Mouse (Mus musculus) liver, postnatal 0 days (tissue): Measurements from ENCODE around the gene Usp1. TPM values are rescaled to one million over a fixed set of nuclear protein-coding genes. Genes with fewer than 3 reads are reported as not detected.

Experiments used
- ATAC-seq: fragments of 200-750 bp; cut with Nextera tagmentation; 2 replicates; pipeline ENCODE4 v1.8.0; 2017; ENCODE audit warnings: mild to moderate bottlenecking, moderate library complexity
- DNase-seq: peaks from one replicate; pipeline ENCODE4 v3.0.0-alpha.2; 2016
- H3K27ac ChIP-seq: fragments of 300-500 bp; sonication (generic); 2 replicates; pipeline ENCODE4 v1.5.1; 2014; ENCODE audit warnings: antibody characterized with exemption, moderate library complexity, mild to moderate bottlenecking, low read depth
- H3K27me3 ChIP-seq: fragments of 300-500 bp; sonication (generic); 2 replicates; pipeline ENCODE4 v1.6.1; 2014; ENCODE audit warnings: low read length, control low read depth, mixed read lengths; ENCODE audit not compliant: insufficient read depth
- H3K36me3 ChIP-seq: fragments of 300-500 bp; sonication (generic); replicated peaks from 2 replicates; pipeline ENCODE4 v1.6.1; 2014; ENCODE audit warnings: mild to moderate bottlenecking, control low read depth, low read length, moderate library complexity, mixed read lengths; ENCODE audit not compliant: insufficient read depth
- H3K4me1 ChIP-seq: fragments of 300-500 bp; sonication (generic); 2 replicates; pipeline ENCODE4 v1.6.1; 2014; ENCODE audit warnings: antibody characterized with exemption, mild to moderate bottlenecking, control low read depth; ENCODE audit not compliant: insufficient read depth
- H3K4me2 ChIP-seq: fragments of 300-500 bp; sonication (generic); 2 replicates; pipeline ENCODE4 v1.6.1; 2014; ENCODE audit warnings: low read depth, mild to moderate bottlenecking, low read length, moderate library complexity, mixed read lengths
- H3K4me3 ChIP-seq: fragments of 300-500 bp; sonication (generic); 2 replicates; pipeline ENCODE4 v1.5.1; 2014; ENCODE audit warnings: low read depth, low read length
- H3K9ac ChIP-seq: fragments of 300-500 bp; sonication (generic); replicated peaks from 2 replicates; pipeline ENCODE4 v1.6.1; 2014; ENCODE audit warnings: mild to moderate bottlenecking, moderate library complexity
- H3K9me3 ChIP-seq: fragments of 300-500 bp; sonication (generic); 2 replicates; pipeline ENCODE4 v1.6.1; 2016; ENCODE audit warnings: mild to moderate bottlenecking, control low read depth, low read length, mixed read lengths
- CTCF ChIP-seq: sonication (generic); IDR thresholded peaks from 2 replicates; pipeline ENCODE4 v1.5.1; 2016; ENCODE audit warnings: antibody characterized with exemption, low read depth
- EP300 ChIP-seq: IDR thresholded peaks from 2 replicates; pipeline ENCODE4 v1.6.1; 2016; ENCODE audit warnings: antibody characterized with exemption, low read depth, mild to moderate bottlenecking
- WGBS: fragments of 180-500 bp; shearing (Covaris S2); extraction: QIAGEN DNeasy Blood & Tissue Kit; methylation state at CpG from one replicate; pipeline ENCODE4 v1.1.7; 2014; ENCODE audit not compliant: insufficient replicate concordance; 5-methylcytosine and 5-hydroxymethylcytosine counted together
- polyA plus RNA-seq: library from polyadenylated mRNA; unstranded; fragments of >200 nt; fragmentation: Nextera tagmentation; extraction: Ambion mirVana; gene quantifications from 2 replicates; pipeline ENCODE4 v1.2.1, GENCODE M21; 2015

Gene Usp1
- polyA plus RNA-seq, 1 experiment from 2014 or later = 39.3 TPM

DNA sequence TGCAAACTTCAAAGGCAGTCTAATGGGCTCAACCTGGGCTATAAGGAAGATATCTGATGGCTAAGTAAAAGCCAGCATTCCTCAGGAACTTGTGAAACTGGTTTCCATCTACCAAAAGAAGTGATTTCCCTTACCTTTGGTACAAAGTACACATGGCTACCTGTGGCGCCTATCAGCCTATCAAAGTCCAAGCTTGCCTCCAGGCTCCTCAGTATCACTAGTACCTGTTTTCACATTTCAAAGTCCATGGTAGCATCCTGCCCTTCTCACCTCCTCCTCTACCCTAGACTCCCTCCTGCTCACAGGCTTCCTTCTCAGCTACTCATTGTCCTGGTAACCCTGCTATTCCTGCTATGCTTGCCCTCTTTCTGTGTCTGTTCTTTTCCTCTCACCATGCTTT lies 5.4 kb upstream of the Usp1 start:
- no peak for TF ChIP-seq CTCF
- TF ChIP-seq EP300 = no peak
- 83% methylated on average over 1 of the region's 1 CpGs for WGBS
- H3K4me3 ChIP-seq = no peak overlapping the region
- H3K4me2 ChIP-seq = no peak overlapping the region
- no peak for DNase-seq
- ATAC-seq = no peak
- no peaks in the 10 kb centered on the region for H3K27me3 ChIP-seq
- H3K9ac ChIP-seq = no peak overlapping the region
- H3K4me1 ChIP-seq = no peaks in the 10 kb centered on the region
- H3K9me3 ChIP-seq = peaks cover 3% of the 10 kb centered on the region; the same call in 1 of the 2 replicates
- H3K36me3 ChIP-seq = no peaks in the 10 kb centered on the region
- no peak overlapping the region for H3K27ac ChIP-seq

DNA sequence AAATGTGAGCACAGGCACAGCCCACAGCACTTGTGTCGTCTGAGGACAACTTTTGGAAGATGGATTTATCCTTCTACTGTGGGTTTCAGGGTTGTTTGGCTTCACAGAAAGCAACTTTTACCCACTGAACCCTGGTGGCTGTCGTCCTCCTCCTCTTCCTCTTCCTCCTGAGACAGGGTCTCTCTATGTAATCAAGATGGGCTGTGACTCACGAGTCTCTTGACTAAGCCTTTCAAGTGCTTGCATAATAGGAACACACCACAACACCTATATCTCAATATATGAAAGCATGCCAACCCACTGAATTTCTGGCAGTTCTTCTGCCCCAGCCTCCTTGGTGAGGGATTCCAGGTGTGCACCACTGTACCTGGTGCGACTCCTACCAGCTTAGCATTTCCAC lies 2.7 kb upstream of the Usp1 start:
- ATAC-seq = no peak
- WGBS = 72% methylated on average over 4 of the region's 4 CpGs

GRCm38 (mm10) chr4:98922061-98922642 lies 1.5 kb upstream of the Usp1 start:
- Histone ChIP-seq H3K4me2 (peak overlapping the region; percentile 91), H3K27ac (peak overlapping the region; percentile 93), H3K4me1 (peaks cover 10% of the 10 kb centered on the region), H3K4me3 (peak overlapping the region; percentile 97), H3K27me3 (no peaks in the 10 kb centered on the region), H3K9ac (peak overlapping the region; percentile 80), H3K9me3 (peaks cover 3% of the 10 kb centered on the region; the same call in 1 of the 2 replicates), H3K36me3 (no peaks in the 10 kb centered on the region)
- WGBS = 9% methylated on average over 18 of the region's 18 CpGs
- DNase-seq (no peak), ATAC-seq (no peak)
- TF ChIP-seq CTCF (no peak), EP300 (no peak)

More for the DNA sequence above, 2.7 kb upstream of the Usp1 start:
- TF ChIP-seq CTCF (no peak), EP300 (no peak)
- Histone ChIP-seq H3K9ac (no peak overlapping the region), H3K4me3 (no peak overlapping the region), H3K4me1 (peaks cover 8% of the 10 kb centered on the region), H3K27me3 (no peaks in the 10 kb centered on the region), H3K36me3 (no peaks in the 10 kb centered on the region), H3K4me2 (no peak overlapping the region), H3K27ac (no peak overlapping the region), H3K9me3 (peaks cover 3% of the 10 kb centered on the region; the same call in 1 of the 2 replicates)
- no peak for DNase-seq

DNA sequence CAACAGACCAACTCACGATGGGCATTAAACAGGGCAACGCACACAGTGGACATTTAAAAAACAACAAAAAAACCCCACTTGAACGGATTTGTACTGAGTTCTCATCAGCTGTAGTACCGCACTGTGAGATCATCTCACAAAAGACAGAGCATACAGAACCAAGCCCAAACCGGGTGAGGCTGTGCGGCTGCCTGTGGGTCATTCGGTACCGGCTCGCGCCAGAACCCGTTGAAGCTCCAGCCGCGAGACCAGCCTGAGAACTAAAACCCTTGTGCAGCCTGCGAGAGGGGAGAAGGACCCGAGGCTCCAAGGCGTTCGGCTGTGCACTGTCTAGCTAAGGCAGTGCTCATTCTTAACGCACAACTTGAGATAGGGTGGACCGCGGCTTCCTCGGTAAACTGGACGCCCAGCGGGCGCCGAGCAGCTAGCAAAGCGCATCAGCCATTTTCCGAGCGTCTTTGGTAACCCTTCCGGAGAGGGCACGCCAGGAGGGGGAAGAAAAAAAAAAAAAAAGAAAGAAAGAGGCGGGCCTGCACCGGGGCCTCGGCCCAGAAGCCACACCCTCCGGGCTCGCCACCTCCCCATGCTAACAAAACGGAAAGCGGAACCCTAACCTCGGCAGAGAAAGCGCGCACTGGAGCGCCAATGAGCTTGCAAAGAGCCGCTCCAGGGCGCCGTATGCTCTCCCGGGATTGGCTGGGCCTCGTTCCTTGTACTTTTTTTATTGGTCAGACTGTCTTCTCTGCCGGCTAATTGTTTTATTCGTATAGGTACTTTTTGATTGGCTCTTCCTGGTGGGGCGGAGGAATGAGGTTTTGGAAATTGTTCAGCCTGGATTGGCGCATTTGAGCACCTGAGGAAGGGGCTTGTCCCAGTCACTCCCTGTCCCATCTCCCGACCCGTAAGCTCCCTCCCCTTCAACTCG lies 705 bp upstream of the Usp1 start:
- WGBS = under 1% methylated on average over 53 of the region's 53 CpGs
- peak; percentile 93 for ATAC-seq
- H3K9ac ChIP-seq = peak overlapping the region; percentile 98

DNA sequence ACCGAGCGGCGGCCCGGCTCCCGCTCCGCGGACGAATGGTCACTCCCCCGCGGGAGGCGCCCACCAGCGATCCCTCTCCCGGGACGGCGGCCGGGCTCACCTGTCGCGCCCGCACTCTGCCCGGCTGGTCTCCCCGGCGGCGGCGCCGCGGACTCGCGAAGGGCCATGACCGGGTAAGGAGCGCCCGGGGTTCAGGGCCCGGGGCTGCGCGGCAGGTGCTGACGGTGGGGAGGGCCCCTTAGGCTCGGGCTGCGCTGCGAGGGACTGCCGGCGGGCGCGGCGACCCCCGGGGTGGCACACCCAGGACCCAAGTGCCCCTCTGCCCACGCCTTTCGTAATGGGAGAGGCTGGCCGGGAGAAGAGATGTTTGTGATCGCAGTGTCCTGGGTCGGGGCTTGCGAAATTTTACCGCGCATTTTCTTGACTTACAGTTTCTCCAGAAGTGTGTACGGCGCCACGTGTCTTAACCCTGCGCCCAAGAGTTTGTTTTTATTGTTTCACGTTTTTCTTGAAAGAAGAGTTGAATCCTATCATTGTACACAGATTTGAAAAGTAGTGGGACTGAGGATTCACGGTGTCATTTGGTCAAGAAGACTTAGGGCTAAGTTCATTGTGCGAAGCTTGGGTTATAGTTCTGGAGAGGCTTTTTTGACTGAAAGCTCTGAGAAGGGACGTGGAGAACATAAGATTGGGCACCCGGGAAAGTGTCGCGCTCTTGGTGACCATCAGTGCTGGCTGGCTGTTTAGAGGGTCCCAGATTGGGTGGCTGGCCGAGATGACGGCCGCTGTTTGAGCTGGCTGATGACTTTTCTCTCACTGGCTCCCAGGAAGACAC lies 678 bp downstream of the Usp1 start:
- Histone ChIP-seq H3K4me3 (peak overlapping the region; percentile 97), H3K4me2 (peak overlapping the region; percentile 91), H3K36me3 (no peaks in the 10 kb centered on the region; the same call in none of the 2 replicates), H3K27ac (peak overlapping the region; percentile 100), H3K27me3 (no peaks in the 10 kb centered on the region), H3K9ac (peak overlapping the region; percentile 98), H3K9me3 (peaks cover 3% of the 10 kb centered on the region; the same call in 1 of the 2 replicates), H3K4me1 (peaks cover 10% of the 10 kb centered on the region)
- under 1% methylated on average over 57 of the region's 66 CpGs for WGBS
- peak; percentile 29 for DNase-seq
- TF ChIP-seq CTCF = no peak
- no peak for TF ChIP-seq EP300
- peak; percentile 1 for ATAC-seq

More for the DNA sequence above, 705 bp upstream of the Usp1 start:
- Histone ChIP-seq H3K9me3 (peaks cover 3% of the 10 kb centered on the region; the same call in 1 of the 2 replicates), H3K27ac (peak overlapping the region; percentile 100), H3K4me2 (peak overlapping the region; percentile 91), H3K36me3 (no peaks in the 10 kb centered on the region), H3K27me3 (no peaks in the 10 kb centered on the region), H3K4me1 (peaks cover 10% of the 10 kb centered on the region), H3K4me3 (peak overlapping the region; percentile 97)
- peak; percentile 96 for DNase-seq
- TF ChIP-seq EP300 (peak; percentile 46), CTCF (no peak)

- Histone ChIP-seq H3K4me2 (peak overlapping the region; percentile 91), H3K27ac (peak overlapping the region; percentile 100), H3K36me3 (peaks cover 2% of the 10 kb centered on the region), H3K9ac (peak overlapping the region; percentile 98), H3K4me1 (peaks cover 10% of the 10 kb centered on the region), H3K27me3 (no peaks in the 10 kb centered on the region), H3K9me3 (no peaks in the 10 kb centered on the region), H3K4me3 (peak overlapping the region; percentile 97)
- TF ChIP-seq CTCF (no peak), EP300 (no peak)
- 2% methylated on average over 2 of the region's 2 CpGs for WGBS
- no peak for ATAC-seq
- no peak for DNase-seq
These were observed 1.2 kb downstream of the Usp1 start for GRCm38 (mm10) chr4:98924906-98925178.
